Mouse (Mus musculus) pancreas, adult 10 weeks (tissue): ENCODE results near the gene Glyctk. TPM values are rescaled to one million over a fixed set of nuclear protein-coding genes. Genes with fewer than 3 reads are reported as not detected.

Source experiments
- polyA plus RNA-seq: library from polyadenylated mRNA; stranded (reverse); fragments of 350-450 nt; fragmentation: Illumina TruSeq; extraction: RNeasy Lipid Tissue Mini Kit (QIAGEN cat#74804); gene quantifications from one replicate; pipeline ENCODE4 v1.2.3, GENCODE M21; 2015; ENCODE audit warnings: low read depth, low replicate concordance; ENCODE audit not compliant: insufficient read depth

Gene Glyctk
- polyA plus RNA-seq, result not detected

DNA sequence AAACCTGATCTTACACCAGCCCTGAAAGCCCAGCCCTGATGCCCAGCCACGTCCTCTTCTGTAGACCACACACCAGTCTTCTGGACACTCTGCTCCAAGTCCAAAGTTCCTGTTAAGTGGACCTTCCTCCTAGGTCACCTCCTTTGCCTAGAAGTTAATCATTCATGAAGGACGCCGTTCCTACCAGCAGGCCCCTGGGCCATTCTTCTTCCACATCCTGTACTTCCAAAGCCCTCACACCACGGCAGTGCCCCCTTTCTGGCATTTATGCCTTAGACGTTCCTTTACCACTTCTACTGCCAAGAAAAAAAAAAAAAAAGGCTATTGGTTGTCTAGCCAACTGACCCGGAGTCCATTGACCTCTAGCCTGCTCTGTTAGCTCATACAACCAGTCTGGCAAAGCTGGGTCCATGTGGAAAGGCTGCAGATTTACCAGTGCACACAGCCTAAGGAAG is at the start of gene Glyctk:
Gene Glyctk, minus strand, starts transcription at position 102 of the 455 bp plus-strand sequence.

DNA sequence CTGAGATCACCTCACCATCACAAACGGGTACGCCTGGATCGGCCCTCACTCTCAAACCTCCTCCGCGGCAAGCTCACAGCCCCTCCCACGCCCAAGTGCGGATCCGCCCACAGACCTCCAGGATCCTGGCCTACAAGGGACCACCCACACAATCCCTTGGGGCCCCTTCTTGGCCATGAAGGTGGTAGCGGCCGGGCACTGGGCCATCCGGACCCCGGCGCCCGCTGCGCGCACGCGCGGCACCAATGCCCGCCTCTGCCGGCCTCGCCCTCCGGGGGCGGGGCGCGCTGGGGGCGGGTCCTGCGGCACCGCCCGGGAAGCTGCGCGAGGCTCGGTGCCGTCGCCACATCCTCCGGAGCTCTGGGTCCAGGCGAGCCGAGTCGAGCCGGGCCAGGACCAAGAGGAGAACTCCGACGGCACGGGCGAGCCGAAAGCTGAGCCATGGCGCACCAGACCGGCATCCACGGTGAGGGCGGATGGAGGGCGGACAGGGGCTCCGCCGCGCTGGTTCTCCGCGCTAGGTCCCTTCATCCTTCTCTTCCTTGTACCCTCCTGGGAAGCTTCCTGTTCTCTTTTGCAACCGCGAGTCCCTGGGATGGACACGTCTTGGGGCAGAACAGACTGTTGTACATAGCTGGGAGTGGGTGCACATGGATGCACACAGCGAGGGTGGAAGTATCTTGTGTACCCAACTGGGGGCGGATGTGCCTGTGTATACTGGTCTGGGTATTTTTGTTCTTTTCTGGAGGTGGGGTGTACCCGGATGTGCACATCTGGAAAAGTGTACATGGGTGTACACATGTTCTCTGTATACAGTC is 45.1 kb upstream of the Glyctk start, which contains the start of gene Twf2:
Gene Twf2, plus strand, starts transcription at position 290 of the 818 bp plus-strand sequence.

DNA sequence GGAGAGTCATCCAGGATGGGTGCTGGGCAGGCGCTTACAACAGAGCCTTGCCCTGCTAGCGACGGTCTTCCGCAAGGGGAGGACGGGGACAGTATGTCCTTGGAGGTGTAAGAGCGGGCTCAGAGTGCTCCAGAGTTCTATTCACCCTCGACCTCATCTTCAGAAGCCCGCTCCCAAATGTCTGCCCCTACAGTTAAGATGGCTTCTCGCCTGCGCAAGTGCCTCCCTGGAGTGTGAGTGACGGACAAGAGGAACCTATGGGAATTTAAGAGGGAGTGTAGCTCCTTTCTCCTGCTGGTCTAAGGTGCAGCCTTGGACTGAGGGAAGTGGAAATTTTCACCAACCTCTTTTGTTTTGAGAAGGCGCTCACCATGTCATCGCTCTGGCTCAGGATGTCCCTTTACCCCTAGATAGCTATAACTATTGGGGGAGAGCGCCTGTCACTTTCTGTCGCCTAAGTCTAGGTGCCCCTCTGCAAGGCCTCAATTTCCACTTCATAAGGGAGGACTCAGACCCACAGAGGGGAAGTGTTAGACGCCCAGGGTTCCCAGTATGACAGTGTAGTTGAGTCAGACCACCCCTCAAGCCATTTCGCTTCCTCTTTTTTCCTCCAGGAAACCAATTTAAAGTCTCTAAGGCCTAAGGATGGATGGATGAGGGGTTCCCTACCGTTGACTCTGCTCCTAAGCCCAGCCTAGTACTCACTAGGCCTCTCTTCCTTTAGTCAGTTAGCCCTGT is 41.8 kb upstream of the Glyctk start, which contains the start of gene Ppm1m:
Gene Ppm1m, minus strand, starts transcription at position 212 of the 738 bp plus-strand sequence.

DNA sequence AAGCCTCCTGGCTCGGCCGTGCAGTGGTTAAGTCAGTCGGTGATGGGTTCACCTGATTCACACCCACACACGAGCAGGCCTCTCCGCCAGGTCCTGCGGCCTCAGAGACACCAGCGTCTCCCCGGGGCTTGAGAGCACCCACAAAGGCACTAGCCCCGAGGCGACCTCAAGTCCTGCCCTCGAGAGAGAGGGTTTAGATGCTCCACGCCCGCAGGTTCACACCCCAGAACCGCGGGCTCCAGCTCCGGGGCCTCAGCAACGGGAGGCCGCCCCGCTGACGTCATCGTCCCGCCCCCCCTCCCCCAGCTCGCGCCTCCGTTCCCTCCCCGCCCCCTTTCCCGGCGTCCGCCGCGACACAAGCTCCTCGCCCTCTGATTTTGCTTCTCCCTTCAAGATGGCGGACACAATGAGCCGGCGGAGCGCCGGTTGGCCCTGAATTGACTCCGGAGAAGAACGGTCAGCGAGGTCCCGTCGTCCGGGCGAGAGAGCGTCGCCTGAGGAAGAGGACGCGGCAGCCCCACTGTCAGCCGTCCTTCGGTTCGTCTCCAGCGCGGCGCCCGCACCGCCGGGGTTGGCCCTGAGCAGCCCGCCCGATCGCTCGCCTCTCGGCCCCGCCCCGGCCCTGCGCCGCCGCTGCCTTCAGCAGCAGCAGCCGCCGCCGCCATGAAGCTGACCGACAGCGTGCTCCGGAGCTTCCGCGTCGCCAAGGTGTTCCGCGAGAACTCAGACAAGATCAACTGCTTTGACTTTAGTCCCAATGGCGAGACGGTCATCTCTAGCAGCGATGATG is 12.8 kb upstream of the Glyctk start, which contains the start of gene Wdr82:
Gene Wdr82, plus strand, starts transcription at position 373 of the 790 bp plus-strand sequence.

Other genes with a start within 250 kb of the Glyctk start
- gene Col6a5, start 197.5 kb downstream of the Glyctk start, polyA plus RNA-seq, result 1.6 TPM
- gene Col6a4, start 61.4 kb downstream of the Glyctk start, polyA plus RNA-seq, result not detected
- 8.1 TPM for gene Wdr82, start 12.8 kb upstream of the Glyctk start, polyA plus RNA-seq
- 10.4 TPM for gene Ppm1m, start 41.6 kb upstream of the Glyctk start, polyA plus RNA-seq
- gene Twf2, start 45.0 kb upstream of the Glyctk start, polyA plus RNA-seq, result 7.6 TPM
- not detected for gene Tlr9, start 64.5 kb upstream of the Glyctk start, polyA plus RNA-seq
- gene Alas1, start 90.5 kb upstream of the Glyctk start, polyA plus RNA-seq, result 11.3 TPM
- gene Poc1a, start 122.9 kb upstream of the Glyctk start, polyA plus RNA-seq, result 1.6 TPM
- 6.9 TPM for gene Dusp7, start 210.5 kb upstream of the Glyctk start, polyA plus RNA-seq